Mouse (Mus musculus) cerebellum, postnatal 36 days (tissue): ENCODE measurements at regions not wholly inside any gene's neighbourhood (a gene's known extent, or its start where the extent isn't known, plus 50 kb on each side); places are given as distances from the start of the nearest gene placed in this dataset.

ENCODE experiments used
- DNase-seq, 2 experiments: peaks; one replicate each; pipeline ENCODE4 v3.0.0; 2021 to 2022; ENCODE audit warnings: mixed read lengths in 2 of 2

GRCm38 (mm10) chr16:30736662-30737326 is 137.3 kb downstream of the Fam43a start:
- DNase-seq, result no peak

GRCm38 (mm10) chr16:30737524-30737923 is 138.0 kb downstream of the Fam43a start:
- DNase-seq, result no peak

GRCm38 (mm10) chr16:30739651-30740050 is 140.1 kb downstream of the Fam43a start:
- DNase-seq, result no peak

GRCm38 (mm10) chr16:30741192-30741591 is 141.7 kb downstream of the Fam43a start:
- no peak for DNase-seq

- DNase-seq, result no peak
Observed at GRCm38 (mm10) chr16:30742474-30742873, 143.0 kb downstream of the Fam43a start.

- DNase-seq, result no peak
Observed at GRCm38 (mm10) chr16:30743566-30743965, 144.0 kb downstream of the Fam43a start.

- no peak for DNase-seq
Observed at GRCm38 (mm10) chr16:30744237-30744636, 144.7 kb downstream of the Fam43a start.

- peak; percentile 31 to 33 for DNase-seq
Observed at GRCm38 (mm10) chr16:30745598-30746181, 146.2 kb downstream of the Fam43a start.

GRCm38 (mm10) chr16:30746211-30746610 is 146.7 kb downstream of the Fam43a start:
- no peak for DNase-seq

GRCm38 (mm10) chr16:30749841-30750240 is 150.3 kb downstream of the Fam43a start:
- DNase-seq, result peak; percentile 56 to 69

GRCm38 (mm10) chr16:30755771-30756170 is 156.2 kb downstream of the Fam43a start:
- DNase-seq, result no peak

GRCm38 (mm10) chr16:30756678-30757077 is 157.2 kb downstream of the Fam43a start:
- no peak for DNase-seq

- no peak for DNase-seq
Observed at GRCm38 (mm10) chr16:30757556-30757955, 158.0 kb downstream of the Fam43a start.

GRCm38 (mm10) chr16:30758041-30758440 is 158.5 kb downstream of the Fam43a start:
- no peak for DNase-seq

- DNase-seq, result no peak
Observed at GRCm38 (mm10) chr16:30759503-30759902, 160.0 kb downstream of the Fam43a start.

GRCm38 (mm10) chr16:30761201-30761710 is 161.7 kb downstream of the Fam43a start:
- no peak for DNase-seq

- DNase-seq, result no peak
Observed at GRCm38 (mm10) chr16:30762898-30763595, 163.5 kb downstream of the Fam43a start.

GRCm38 (mm10) chr16:30765591-30765990 is 166.1 kb downstream of the Fam43a start:
- DNase-seq, result no peak

- no peak for DNase-seq
Observed at GRCm38 (mm10) chr16:30769007-30769442, 169.5 kb downstream of the Fam43a start.

GRCm38 (mm10) chr16:30769467-30769866 is 169.9 kb downstream of the Fam43a start:
- DNase-seq, result no peak

- DNase-seq, result no peak
Observed at GRCm38 (mm10) chr16:30772802-30773201, 173.3 kb downstream of the Fam43a start.

GRCm38 (mm10) chr16:30774951-30775661 is 175.6 kb downstream of the Fam43a start:
- DNase-seq, result peak; percentile 53 to 63
